Mouse (Mus musculus) hindbrain, embryonic 11.5 days (tissue): ENCODE measurements around the gene Rbm47. TPM values are rescaled to one million over a fixed set of nuclear protein-coding genes. Genes with fewer than 3 reads are reported as not detected.

Source experiments
- ATAC-seq: fragments of 200-750 bp; cut with Nextera tagmentation; 2 replicates; pipeline ENCODE4 v1.8.0; 2017; ENCODE audit warnings: mild to moderate bottlenecking, moderate TSS enrichment, moderate library complexity; ENCODE audit not compliant: low FRiP score
- DNase-seq: peaks from one replicate; pipeline ENCODE4 v3.0.0-alpha.2; 2015; ENCODE audit warnings: low spot score
- H3K27ac ChIP-seq: fragments of 300-500 bp; sonication (generic); 2 replicates; pipeline ENCODE4 v1.5.1; 2014; ENCODE audit warnings: mild to moderate bottlenecking, low read depth, low read length
- H3K27me3 ChIP-seq: fragments of 300-500 bp; sonication (generic); 2 replicates; pipeline ENCODE4 v1.6.1; 2014; ENCODE audit warnings: mild to moderate bottlenecking, low read length, moderate library complexity, mixed read lengths; ENCODE audit not compliant: control insufficient read depth, insufficient read depth
- H3K36me3 ChIP-seq: fragments of 300-500 bp; sonication (generic); 2 replicates; pipeline ENCODE4 v1.6.1; 2014; ENCODE audit warnings: mild to moderate bottlenecking, low read length, moderate library complexity, mixed read lengths; ENCODE audit not compliant: control insufficient read depth, insufficient read depth
- H3K4me1 ChIP-seq: fragments of 300-500 bp; sonication (generic); replicated peaks from 2 replicates; pipeline ENCODE4 v1.6.1; 2014; ENCODE audit warnings: low read length, mixed read lengths; ENCODE audit not compliant: control insufficient read depth, insufficient read depth
- H3K4me2 ChIP-seq: fragments of 300-500 bp; sonication (generic); replicated peaks from 2 replicates; pipeline ENCODE4 v1.6.1; 2014; ENCODE audit warnings: mild to moderate bottlenecking, low read depth, low read length
- H3K4me3 ChIP-seq: fragments of 300-500 bp; sonication (generic); 2 replicates; pipeline ENCODE4 v1.5.1; 2014; ENCODE audit warnings: low read depth, low read length
- H3K9ac ChIP-seq: fragments of 300-500 bp; sonication (generic); 2 replicates; pipeline ENCODE4 v1.6.1; 2014; ENCODE audit warnings: low read depth, low read length
- H3K9me3 ChIP-seq: fragments of 300-500 bp; sonication (generic); 2 replicates; pipeline ENCODE4 v1.6.1; 2016; ENCODE audit warnings: low read length; ENCODE audit not compliant: control insufficient read depth
- WGBS: fragments of 180-500 bp; shearing (Covaris S2); extraction: QIAGEN DNeasy Blood & Tissue Kit; methylation state at CpG from one replicate; pipeline ENCODE4 v1.1.7; 2014; 5-methylcytosine and 5-hydroxymethylcytosine counted together
- polyA plus RNA-seq: library from polyadenylated mRNA; unstranded; fragments of >200 nt; fragmentation: Nextera tagmentation; extraction: Ambion mirVana; gene quantifications from 2 replicates; pipeline ENCODE4 v1.2.1, GENCODE M21; 2014

The Rbm47 gene
- polyA plus RNA-seq, 1 experiment from 2014 or later = 8.6 TPM

GRCm38 (mm10) chr5:66139634-66140295 is 33.2 kb downstream of the Rbm47 start:
- no peaks in the 10 kb centered on the region for H3K4me1 ChIP-seq
- 44% methylated on average over 6 of the region's 6 CpGs for WGBS
- no peaks in the 10 kb centered on the region for H3K9me3 ChIP-seq
- ATAC-seq (no peak), DNase-seq (no peak)
- H3K27me3 ChIP-seq = no peaks in the 10 kb centered on the region
- no peaks in the 10 kb centered on the region for H3K36me3 ChIP-seq
- H3K4me2 ChIP-seq = no peak overlapping the region
- no peak overlapping the region for H3K4me3 ChIP-seq
- H3K9ac ChIP-seq = no peak overlapping the region
- no peak overlapping the region for H3K27ac ChIP-seq

- H3K27ac ChIP-seq = no peak overlapping the region
- H3K4me2 ChIP-seq = no peak overlapping the region
- no peaks in the 10 kb centered on the region for H3K27me3 ChIP-seq
- WGBS = 71% methylated on average over 6 of the region's 6 CpGs
- no peaks in the 10 kb centered on the region for H3K9me3 ChIP-seq
- no peaks in the 10 kb centered on the region for H3K4me1 ChIP-seq
- DNase-seq = no peak
- no peak overlapping the region for H3K4me3 ChIP-seq
- H3K9ac ChIP-seq = no peak overlapping the region
- no peaks in the 10 kb centered on the region for H3K36me3 ChIP-seq
- no peak for ATAC-seq
Measured at GRCm38 (mm10) chr5:66139171-66139570, 33.7 kb downstream of the Rbm47 start.

- DNase-seq (no peak), ATAC-seq (no peak)
- no peak overlapping the region for H3K27ac ChIP-seq
- no peak overlapping the region for H3K4me3 ChIP-seq
- H3K36me3 ChIP-seq = no peaks in the 10 kb centered on the region
- H3K4me2 ChIP-seq = no peak overlapping the region
- no peaks in the 10 kb centered on the region for H3K27me3 ChIP-seq
- no peak overlapping the region for H3K9ac ChIP-seq
- no peaks in the 10 kb centered on the region for H3K4me1 ChIP-seq
- no peaks in the 10 kb centered on the region for H3K9me3 ChIP-seq
- WGBS = 32% methylated on average over 10 of the region's 10 CpGs
Measured at GRCm38 (mm10) chr5:66138597-66138996, 34.3 kb downstream of the Rbm47 start.

GRCm38 (mm10) chr5:66137250-66137649 is 35.7 kb downstream of the Rbm47 start:
- Histone ChIP-seq H3K4me1 (no peaks in the 10 kb centered on the region), H3K4me2 (no peak overlapping the region), H3K27ac (no peak overlapping the region), H3K9ac (no peak overlapping the region), H3K4me3 (no peak overlapping the region), H3K36me3 (no peaks in the 10 kb centered on the region), H3K27me3 (no peaks in the 10 kb centered on the region), H3K9me3 (no peaks in the 10 kb centered on the region)
- DNase-seq (no peak), ATAC-seq (no peak)
- WGBS = 68% methylated on average over 4 of the region's 4 CpGs

- Histone ChIP-seq H3K4me3 (no peak overlapping the region), H3K36me3 (no peaks in the 10 kb centered on the region), H3K4me1 (no peaks in the 10 kb centered on the region), H3K27me3 (no peaks in the 10 kb centered on the region), H3K27ac (no peak overlapping the region), H3K9me3 (no peaks in the 10 kb centered on the region), H3K4me2 (no peak overlapping the region), H3K9ac (no peak overlapping the region)
- ATAC-seq (no peak), DNase-seq (no peak)
- WGBS = 87% methylated on average over 3 of the region's 3 CpGs
Measured at GRCm38 (mm10) chr5:66135853-66136210, 37.1 kb downstream of the Rbm47 start.

GRCm38 (mm10) chr5:66135161-66135852 is 37.6 kb downstream of the Rbm47 start:
- WGBS = 83% methylated on average over 11 of the region's 11 CpGs
- no peaks in the 10 kb centered on the region for H3K36me3 ChIP-seq
- H3K4me3 ChIP-seq = no peak overlapping the region
- H3K27me3 ChIP-seq = no peaks in the 10 kb centered on the region
- H3K27ac ChIP-seq = no peak overlapping the region
- DNase-seq (no peak), ATAC-seq (no peak)
- H3K9ac ChIP-seq = no peak overlapping the region
- H3K4me2 ChIP-seq = no peak overlapping the region
- no peaks in the 10 kb centered on the region for H3K9me3 ChIP-seq
- no peaks in the 10 kb centered on the region for H3K4me1 ChIP-seq

- H3K27me3 ChIP-seq = no peaks in the 10 kb centered on the region
- no peak overlapping the region for H3K27ac ChIP-seq
- no peaks in the 10 kb centered on the region for H3K9me3 ChIP-seq
- ATAC-seq (no peak), DNase-seq (no peak)
- H3K36me3 ChIP-seq = no peaks in the 10 kb centered on the region
- H3K9ac ChIP-seq = no peak overlapping the region
- WGBS = 93% methylated on average over 7 of the region's 7 CpGs
- no peak overlapping the region for H3K4me3 ChIP-seq
- H3K4me2 ChIP-seq = no peak overlapping the region
- H3K4me1 ChIP-seq = no peaks in the 10 kb centered on the region
Measured at GRCm38 (mm10) chr5:66134578-66134977, 38.3 kb downstream of the Rbm47 start.

- ATAC-seq (no peak), DNase-seq (no peak)
- Histone ChIP-seq H3K27ac (no peak overlapping the region), H3K4me3 (no peak overlapping the region), H3K27me3 (no peaks in the 10 kb centered on the region), H3K4me1 (no peaks in the 10 kb centered on the region), H3K9ac (no peak overlapping the region), H3K36me3 (no peaks in the 10 kb centered on the region), H3K4me2 (no peak overlapping the region), H3K9me3 (no peaks in the 10 kb centered on the region)
- WGBS = 91% methylated on average over 3 of the region's 3 CpGs
Measured at GRCm38 (mm10) chr5:66128948-66129347, 44.0 kb downstream of the Rbm47 start.

GRCm38 (mm10) chr5:66125418-66125817 is 47.5 kb downstream of the Rbm47 start:
- Histone ChIP-seq H3K27ac (no peak overlapping the region), H3K9me3 (no peaks in the 10 kb centered on the region), H3K4me2 (no peak overlapping the region), H3K4me1 (no peaks in the 10 kb centered on the region), H3K4me3 (no peak overlapping the region), H3K27me3 (no peaks in the 10 kb centered on the region), H3K9ac (no peak overlapping the region), H3K36me3 (no peaks in the 10 kb centered on the region)
- 80% methylated on average over 11 of the region's 11 CpGs for WGBS
- DNase-seq (no peak), ATAC-seq (no peak)
